Mouse (Mus musculus): ENCODE measurements around the gene Arrdc2.

The Arrdc2 gene

GRCm38 (mm10) chr8:70795370-70795769, 44.1 kb downstream of the Arrdc2 start:
- no peak for TF ChIP-seq GATA4 (IDR thresholded peaks at IDR 0.05; ENCODE audit: insufficient replicate concordance, low read length)

GRCm38 (mm10) chr8:70794215-70794614, 45.3 kb downstream of the Arrdc2 start:
- no peak for TF ChIP-seq GATA4 (IDR thresholded peaks at IDR 0.05; ENCODE audit: insufficient replicate concordance, low read length)

GRCm38 (mm10) chr8:70792700-70793099, 46.8 kb downstream of the Arrdc2 start:
- no peak for TF ChIP-seq GATA4 (IDR thresholded peaks at IDR 0.05; ENCODE audit: insufficient replicate concordance, low read length)

GRCm38 (mm10) chr8:70791975-70792691, 47.4 kb downstream of the Arrdc2 start:
- no peak for TF ChIP-seq GATA4 (IDR thresholded peaks at IDR 0.05; ENCODE audit: insufficient replicate concordance, low read length)

GRCm38 (mm10) chr8:70791294-70791701, 48.2 kb downstream of the Arrdc2 start:
- TF ChIP-seq GATA4 (IDR thresholded peaks at IDR 0.05; ENCODE audit: insufficient replicate concordance, low read length): no peak

GRCm38 (mm10) chr8:70790846-70791245, 48.7 kb downstream of the Arrdc2 start:
- no peak for TF ChIP-seq GATA4 (IDR thresholded peaks at IDR 0.05; ENCODE audit: insufficient replicate concordance, low read length)

- peak; percentile 66; the same call in 1 of the 2 replicates for TF ChIP-seq GATA4 (IDR thresholded peaks at IDR 0.05; ENCODE audit: insufficient replicate concordance, low read length)
Observed at GRCm38 (mm10) chr8:70789046-70789445, 50.5 kb downstream of the Arrdc2 start.

- no peak for TF ChIP-seq GATA4 (IDR thresholded peaks at IDR 0.05; ENCODE audit: insufficient replicate concordance, low read length)
Observed at GRCm38 (mm10) chr8:70787941-70788667, 51.4 kb downstream of the Arrdc2 start.

- no peak for TF ChIP-seq GATA4 (IDR thresholded peaks at IDR 0.05; ENCODE audit: insufficient replicate concordance, low read length)
Observed at GRCm38 (mm10) chr8:70787051-70787445, 52.5 kb downstream of the Arrdc2 start.

- no peak for TF ChIP-seq GATA4 (IDR thresholded peaks at IDR 0.05; ENCODE audit: insufficient replicate concordance, low read length)
Observed at GRCm38 (mm10) chr8:70786291-70787050, 53.0 kb downstream of the Arrdc2 start.

All from liver, adult (tissue).